Mouse (Mus musculus) heart, embryonic 14.5 days (tissue): Measurements from ENCODE around the gene Clnk. TPM values are rescaled to one million over a fixed set of nuclear protein-coding genes. Genes with fewer than 3 reads are reported as not detected.
"Not testable (repeated sequence)": the region's sequence is repeated elsewhere in the genome, so short reads cannot be mapped to it uniquely, and the experiment has no call there.

Source experiments
- ATAC-seq: fragments of 200-750 bp; cut with Nextera tagmentation; 2 replicates; pipeline ENCODE4 v1.8.0; 2017; ENCODE audit warnings: low read depth, moderate TSS enrichment; ENCODE audit not compliant: insufficient number of reproducible peaks, insufficient read depth, low FRiP score
- H3K27ac ChIP-seq, 2 experiments: fragments of 200-500 bp in 1 of 2; fragments of 300-500 bp in 1 of 2; sonication (generic) in 1 of 2; replicated peaks in 1 of 2; 2 replicates each; pipeline ENCODE4 v1.5.1; 2012 to 2014; ENCODE audit warnings: low read depth in 2 of 2, low read length in 2 of 2, control low read depth in 1 of 2, mild to moderate bottlenecking in 1 of 2, mixed read lengths in 1 of 2; ENCODE audit not compliant: control insufficient read depth in 1 of 2, insufficient read depth in 1 of 2
- H3K27me3 ChIP-seq: fragments of 300-500 bp; sonication (generic); 2 replicates; pipeline ENCODE4 v1.6.1; 2014; ENCODE audit warnings: mild to moderate bottlenecking, low read length, control low read depth; ENCODE audit not compliant: control insufficient read depth, insufficient read depth
- H3K36me3 ChIP-seq: fragments of 300-500 bp; sonication (generic); 2 replicates; pipeline ENCODE4 v1.6.1; 2014; ENCODE audit warnings: mild to moderate bottlenecking, control low read depth, low read length, mixed read lengths; ENCODE audit not compliant: control insufficient read depth, insufficient read depth
- H3K4me1 ChIP-seq, 2 experiments: fragments of 200-500 bp in 1 of 2; fragments of 300-500 bp in 1 of 2; sonication (generic) in 1 of 2; 2 replicates each; pipeline ENCODE4 v1.6.1; 2012 to 2014; ENCODE audit warnings: low read length in 2 of 2, control low read depth in 1 of 2, mixed read lengths in 1 of 2; ENCODE audit not compliant: control insufficient read depth in 2 of 2, insufficient read depth in 2 of 2
- H3K4me2 ChIP-seq: fragments of 300-500 bp; sonication (generic); 2 replicates; pipeline ENCODE4 v1.6.1; 2014; ENCODE audit warnings: mild to moderate bottlenecking, low read length
- H3K4me3 ChIP-seq, 2 experiments: fragments of 200-500 bp in 1 of 2; fragments of 300-500 bp in 1 of 2; sonication (generic) in 1 of 2; 2 replicates each; pipeline ENCODE4 v1.5.1; 2012 to 2014; ENCODE audit warnings: low read length in 2 of 2, mild to moderate bottlenecking in 2 of 2, control low read depth in 1 of 2, low read depth in 1 of 2, moderate library complexity in 1 of 2; ENCODE audit not compliant: control insufficient read depth in 1 of 2, insufficient read depth in 1 of 2
- H3K9ac ChIP-seq: fragments of 300-500 bp; sonication (generic); 2 replicates; pipeline ENCODE4 v1.6.1; 2014; ENCODE audit warnings: mild to moderate bottlenecking, low read length
- H3K9me3 ChIP-seq: fragments of 300-500 bp; sonication (generic); 2 replicates; pipeline ENCODE4 v1.6.1; 2016; ENCODE audit warnings: low read length, control low read depth; ENCODE audit not compliant: control insufficient read depth
- WGBS: fragments of 180-500 bp; shearing (Covaris S2); extraction: QIAGEN DNeasy Blood & Tissue Kit; methylation state at CpG from one replicate; pipeline ENCODE4 v1.1.7; 2014; 5-methylcytosine and 5-hydroxymethylcytosine counted together
- polyA plus RNA-seq: library from polyadenylated mRNA; unstranded; fragments of >200 nt; fragmentation: Nextera tagmentation; extraction: Ambion mirVana; gene quantifications from 2 replicates; pipeline ENCODE4 v1.2.1, GENCODE M21; 2014

The Clnk gene
- not detected in 2 replicates for polyA plus RNA-seq

GRCm38 (mm10) chr5:38876622-38877021, at the start of gene Clnk:
Gene Clnk (minus strand): TSS chr5:38876812.
- no peaks in the 10 kb centered on the region for H3K9me3 ChIP-seq
- no peaks in the 10 kb centered on the region for H3K36me3 ChIP-seq
- no peak for ATAC-seq
- 81% methylated on average over 11 of the region's 11 CpGs for WGBS
- no peak within 1 kb of the TSS for H3K4me2 ChIP-seq
- no peak within 1 kb of the TSS for H3K4me3 ChIP-seq
- H3K27ac ChIP-seq = no peak within 1 kb of the TSS
- no peak within 1 kb of the TSS for H3K9ac ChIP-seq
- no peaks in the 10 kb centered on the region; a peak in 1 of 4 replicates for H3K4me1 ChIP-seq
- no peaks in the 10 kb centered on the region for H3K27me3 ChIP-seq

- H3K4me3 ChIP-seq = no peak overlapping the region
- no peak overlapping the region for H3K27ac ChIP-seq
- H3K27me3 ChIP-seq = no peaks in the 10 kb centered on the region
- H3K36me3 ChIP-seq = no peaks in the 10 kb centered on the region
- no peaks in the 10 kb centered on the region for H3K4me1 ChIP-seq
- no peak overlapping the region for H3K4me2 ChIP-seq
- H3K9ac ChIP-seq = no peak overlapping the region
- ATAC-seq = no peak
- H3K9me3 ChIP-seq = no peaks in the 10 kb centered on the region
- WGBS = 50% methylated on average over 3 of the region's 3 CpGs
Observed at GRCm38 (mm10) chr5:38905271-38905670, 28.7 kb upstream of the Clnk start.

- H3K9me3 ChIP-seq = no peaks in the 10 kb centered on the region
- 91% methylated on average over 3 of the region's 3 CpGs for WGBS
- ATAC-seq = no peak
- no peak overlapping the region for H3K4me3 ChIP-seq
- H3K36me3 ChIP-seq = no peaks in the 10 kb centered on the region
- H3K4me2 ChIP-seq = no peak overlapping the region
- H3K9ac ChIP-seq = no peak overlapping the region
- H3K4me1 ChIP-seq = no peaks in the 10 kb centered on the region
- no peaks in the 10 kb centered on the region for H3K27me3 ChIP-seq
- H3K27ac ChIP-seq = no peak overlapping the region
Observed at GRCm38 (mm10) chr5:38904528-38905044, 28.0 kb upstream of the Clnk start.

GRCm38 (mm10) chr5:38902889-38903288, 26.3 kb upstream of the Clnk start:
- no peaks in the 10 kb centered on the region for H3K9me3 ChIP-seq
- no peak overlapping the region for H3K4me2 ChIP-seq
- no peaks in the 10 kb centered on the region for H3K36me3 ChIP-seq
- WGBS = 61% methylated on average over 3 of the region's 3 CpGs
- no peak overlapping the region for H3K27ac ChIP-seq
- no peaks in the 10 kb centered on the region for H3K4me1 ChIP-seq
- no peak overlapping the region for H3K4me3 ChIP-seq
- no peak overlapping the region for H3K9ac ChIP-seq
- no peaks in the 10 kb centered on the region for H3K27me3 ChIP-seq
- ATAC-seq = no peak

GRCm38 (mm10) chr5:38899051-38899450, 22.4 kb upstream of the Clnk start:
- Histone ChIP-seq H3K9me3 (no peaks in the 10 kb centered on the region), H3K4me3 (no peak overlapping the region), H3K4me2 (no peak overlapping the region), H3K27ac (no peak overlapping the region), H3K27me3 (no peaks in the 10 kb centered on the region), H3K36me3 (no peaks in the 10 kb centered on the region), H3K9ac (no peak overlapping the region), H3K4me1 (no peaks in the 10 kb centered on the region)
- no peak for ATAC-seq
- WGBS = 64% methylated on average over 2 of the region's 2 CpGs

GRCm38 (mm10) chr5:38888646-38889045, 12.0 kb upstream of the Clnk start:
- Histone ChIP-seq H3K27me3 (no peaks in the 10 kb centered on the region), H3K36me3 (no peaks in the 10 kb centered on the region), H3K9me3 (no peaks in the 10 kb centered on the region), H3K4me1 (no peaks in the 10 kb centered on the region), H3K4me2 (no peak overlapping the region), H3K27ac (no peak overlapping the region), H3K9ac (no peak overlapping the region), H3K4me3 (no peak overlapping the region)
- no peak for ATAC-seq
- 90% methylated on average over 1 of the region's 1 CpGs for WGBS

- Histone ChIP-seq H3K27me3 (no peaks in the 10 kb centered on the region), H3K4me1 (no peaks in the 10 kb centered on the region), H3K9ac (no peak overlapping the region), H3K4me2 (no peak overlapping the region), H3K27ac (no peak overlapping the region), H3K36me3 (no peaks in the 10 kb centered on the region), H3K4me3 (no peak overlapping the region), H3K9me3 (no peaks in the 10 kb centered on the region)
- no peak for ATAC-seq
- WGBS = 76% methylated on average over 2 of the region's 2 CpGs
Observed at GRCm38 (mm10) chr5:38886623-38887275, 10.1 kb upstream of the Clnk start.

- H3K4me1 ChIP-seq, H3K4me3 ChIP-seq, H3K9ac ChIP-seq, H3K27ac ChIP-seq, H3K36me3 ChIP-seq, H3K27me3 ChIP-seq, ATAC-seq, H3K4me2 ChIP-seq, H3K9me3 ChIP-seq: not testable (repeated sequence)
- WGBS = 93% methylated on average over 1 of the region's 1 CpGs
Observed at GRCm38 (mm10) chr5:38882635-38883034, 6.0 kb upstream of the Clnk start.
